Mouse (Mus musculus) kidney, postnatal 0 days (tissue): ENCODE results near the gene Uvrag. TPM values are rescaled to one million over a fixed set of nuclear protein-coding genes. Genes with fewer than 3 reads are reported as not detected.

Source experiments
- ATAC-seq: fragments of 200-750 bp; cut with Nextera tagmentation; replicated peaks from 2 replicates; pipeline ENCODE4 v1.8.0; 2017; ENCODE audit warnings: low read depth, moderate number of reproducible peaks, moderate TSS enrichment, moderate library complexity; ENCODE audit not compliant: low FRiP score
- DNase-seq: peaks from one replicate; pipeline ENCODE4 v3.0.0-alpha.2; 2016; ENCODE audit warnings: low spot score
- H3K27ac ChIP-seq: fragments of 300-500 bp; sonication (generic); 2 replicates; pipeline ENCODE4 v1.5.1; 2014; ENCODE audit warnings: mild to moderate bottlenecking
- H3K27me3 ChIP-seq: fragments of 300-500 bp; sonication (generic); 2 replicates; pipeline ENCODE4 v1.6.1; 2014; ENCODE audit warnings: low read length, mixed read lengths; ENCODE audit not compliant: insufficient read depth
- H3K36me3 ChIP-seq: fragments of 300-500 bp; sonication (generic); 2 replicates; pipeline ENCODE4 v1.6.1; 2014; ENCODE audit warnings: low read length, mixed read lengths; ENCODE audit not compliant: insufficient read depth
- H3K4me1 ChIP-seq: fragments of 300-500 bp; sonication (generic); replicated peaks from 2 replicates; pipeline ENCODE4 v1.6.1; 2014; ENCODE audit warnings: antibody characterized with exemption, low read length, mixed read lengths; ENCODE audit not compliant: insufficient read depth
- H3K4me2 ChIP-seq: fragments of 300-500 bp; sonication (generic); 2 replicates; pipeline ENCODE4 v1.6.1; 2014; ENCODE audit warnings: mild to moderate bottlenecking, low read length, moderate library complexity, mixed read lengths
- H3K4me3 ChIP-seq: fragments of 300-500 bp; sonication (generic); replicated peaks from 2 replicates; pipeline ENCODE4 v1.5.1; 2014; ENCODE audit warnings: low read depth, low read length
- H3K9ac ChIP-seq: fragments of 300-500 bp; sonication (generic); 2 replicates; pipeline ENCODE4 v1.6.1; 2014; ENCODE audit warnings: low read depth, low read length
- H3K9me3 ChIP-seq: fragments of 300-500 bp; sonication (generic); replicated peaks from 2 replicates; pipeline ENCODE4 v1.6.1; 2016; ENCODE audit warnings: low read length, inconsistent platforms, mixed read lengths
- CTCF ChIP-seq: IDR thresholded peaks from 2 replicates; pipeline ENCODE4 v1.5.1; 2016; ENCODE audit warnings: antibody characterized with exemption, low read depth, mild to moderate bottlenecking, moderate library complexity
- WGBS: fragments of 180-500 bp; shearing (Covaris S2); extraction: QIAGEN DNeasy Blood & Tissue Kit; methylation state at CpG from one replicate; pipeline ENCODE4 v1.1.7; 2014; 5-methylcytosine and 5-hydroxymethylcytosine counted together
- polyA plus RNA-seq: library from polyadenylated mRNA; unstranded; fragments of >200 nt; fragmentation: Nextera tagmentation; extraction: Ambion mirVana; gene quantifications from 2 replicates; pipeline ENCODE4 v1.2.1, GENCODE M21; 2015

The Uvrag gene
- polyA plus RNA-seq, 1 experiment from 2014 or later = 19.0 TPM

DNA sequence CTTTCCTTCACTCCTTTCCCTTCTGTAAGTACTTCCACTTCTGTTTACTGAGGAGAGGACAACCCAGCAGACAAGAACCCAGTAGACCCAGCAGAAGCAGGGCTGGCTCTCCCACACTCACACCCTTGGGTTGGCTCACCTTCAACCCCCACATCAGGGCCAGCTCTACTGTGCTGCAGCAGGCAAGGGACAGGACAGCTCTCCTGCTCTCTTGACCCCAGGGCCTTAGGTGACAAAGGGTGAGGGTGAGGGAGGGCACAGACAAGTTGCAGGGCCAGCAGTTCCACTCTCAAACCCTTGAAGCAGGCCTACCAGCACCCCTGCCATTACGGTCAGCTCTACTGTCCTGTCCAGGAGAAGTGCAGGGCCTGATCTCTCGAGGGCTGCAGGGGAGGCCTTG lies 155.0 kb downstream of the Uvrag start:
- ATAC-seq = no peak
- peaks cover 9% of the 10 kb centered on the region; the same call in 1 of the 2 replicates for H3K36me3 ChIP-seq
- no peaks in the 10 kb centered on the region for H3K9me3 ChIP-seq
- H3K9ac ChIP-seq = no peak overlapping the region
- H3K4me2 ChIP-seq = no peak overlapping the region
- no peak overlapping the region for H3K4me3 ChIP-seq
- 70% methylated on average over 2 of the region's 2 CpGs for WGBS
- H3K27me3 ChIP-seq = no peaks in the 10 kb centered on the region
- no peak for TF ChIP-seq CTCF
- no peak overlapping the region for H3K27ac ChIP-seq
- no peak for DNase-seq
- no peaks in the 10 kb centered on the region for H3K4me1 ChIP-seq

DNA sequence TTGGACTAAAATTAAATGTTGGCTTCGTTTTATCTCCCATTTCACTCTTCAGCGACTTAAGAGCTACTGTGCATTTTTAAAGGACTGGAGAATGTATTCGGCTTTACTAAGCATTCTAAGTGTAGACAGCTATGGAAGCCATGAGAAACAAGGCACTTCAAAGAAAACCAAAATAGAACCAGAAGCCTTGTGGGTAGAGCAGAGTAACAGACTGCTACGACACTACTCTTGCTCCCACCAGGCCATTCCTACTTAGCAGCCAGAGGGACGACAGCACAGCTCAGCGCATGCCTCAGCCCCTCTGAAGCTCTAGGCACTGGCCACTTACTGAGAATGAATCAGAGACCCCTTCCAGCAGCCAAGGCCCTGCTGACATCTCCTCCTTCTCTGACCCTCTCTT lies 155.5 kb downstream of the Uvrag start:
- no peak for TF ChIP-seq CTCF
- 74% methylated on average over 6 of the region's 6 CpGs for WGBS
- DNase-seq (no peak), ATAC-seq (no peak)
- Histone ChIP-seq H3K27me3 (no peaks in the 10 kb centered on the region), H3K9me3 (no peaks in the 10 kb centered on the region), H3K4me1 (no peaks in the 10 kb centered on the region), H3K4me2 (no peak overlapping the region), H3K4me3 (no peak overlapping the region), H3K9ac (no peak overlapping the region), H3K27ac (no peak overlapping the region), H3K36me3 (peaks cover 9% of the 10 kb centered on the region; the same call in 1 of the 2 replicates)

GRCm38 (mm10) chr7:98984319-98984718 lies 156.6 kb downstream of the Uvrag start:
- Histone ChIP-seq H3K27ac (no peak overlapping the region), H3K4me2 (no peak overlapping the region), H3K36me3 (peaks cover 9% of the 10 kb centered on the region; the same call in 1 of the 2 replicates), H3K27me3 (no peaks in the 10 kb centered on the region), H3K4me3 (no peak overlapping the region), H3K9ac (no peak overlapping the region), H3K9me3 (no peaks in the 10 kb centered on the region), H3K4me1 (no peaks in the 10 kb centered on the region)
- WGBS = 77% methylated on average over 7 of the region's 7 CpGs
- ATAC-seq (no peak), DNase-seq (no peak)
- TF ChIP-seq CTCF = no peak

DNA sequence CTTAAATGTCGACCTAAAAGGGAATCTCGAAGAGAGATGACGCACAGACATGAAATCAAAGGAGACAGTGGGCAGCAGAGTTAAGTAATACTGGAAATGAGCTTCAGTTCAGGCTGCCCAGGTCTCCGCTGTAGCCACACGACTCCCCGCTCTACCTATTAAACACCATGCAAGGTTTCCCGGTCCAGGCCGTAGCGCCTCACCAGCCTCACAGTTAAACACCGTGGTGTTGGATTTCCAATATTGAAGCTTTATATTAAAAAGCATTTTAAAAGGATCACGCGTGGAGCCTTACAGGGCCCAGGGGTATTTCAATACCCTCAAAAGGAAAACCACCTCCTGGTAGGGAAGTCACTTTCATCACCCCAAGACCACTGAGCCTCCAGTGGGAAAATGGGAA lies 157.9 kb downstream of the Uvrag start:
- Histone ChIP-seq H3K36me3 (peaks cover 7% of the 10 kb centered on the region; the same call in 1 of the 2 replicates), H3K27ac (no peak overlapping the region), H3K9ac (no peak overlapping the region), H3K4me3 (no peak overlapping the region), H3K4me2 (no peak overlapping the region), H3K4me1 (no peaks in the 10 kb centered on the region), H3K27me3 (no peaks in the 10 kb centered on the region), H3K9me3 (no peaks in the 10 kb centered on the region)
- ATAC-seq (no peak), DNase-seq (no peak)
- 63% methylated on average over 12 of the region's 12 CpGs for WGBS
- no peak for TF ChIP-seq CTCF

GRCm38 (mm10) chr7:98981423-98981822 lies 159.5 kb downstream of the Uvrag start:
- H3K4me3 ChIP-seq = no peak overlapping the region
- peaks cover 3% of the 10 kb centered on the region; the same call in 1 of the 2 replicates for H3K36me3 ChIP-seq
- H3K4me2 ChIP-seq = no peak overlapping the region
- H3K9me3 ChIP-seq = no peaks in the 10 kb centered on the region
- H3K9ac ChIP-seq = no peak overlapping the region
- H3K27me3 ChIP-seq = no peaks in the 10 kb centered on the region
- 77% methylated on average over 6 of the region's 6 CpGs for WGBS
- TF ChIP-seq CTCF = no peak
- DNase-seq (no peak), ATAC-seq (no peak)
- no peaks in the 10 kb centered on the region for H3K4me1 ChIP-seq
- no peak overlapping the region for H3K27ac ChIP-seq

DNA sequence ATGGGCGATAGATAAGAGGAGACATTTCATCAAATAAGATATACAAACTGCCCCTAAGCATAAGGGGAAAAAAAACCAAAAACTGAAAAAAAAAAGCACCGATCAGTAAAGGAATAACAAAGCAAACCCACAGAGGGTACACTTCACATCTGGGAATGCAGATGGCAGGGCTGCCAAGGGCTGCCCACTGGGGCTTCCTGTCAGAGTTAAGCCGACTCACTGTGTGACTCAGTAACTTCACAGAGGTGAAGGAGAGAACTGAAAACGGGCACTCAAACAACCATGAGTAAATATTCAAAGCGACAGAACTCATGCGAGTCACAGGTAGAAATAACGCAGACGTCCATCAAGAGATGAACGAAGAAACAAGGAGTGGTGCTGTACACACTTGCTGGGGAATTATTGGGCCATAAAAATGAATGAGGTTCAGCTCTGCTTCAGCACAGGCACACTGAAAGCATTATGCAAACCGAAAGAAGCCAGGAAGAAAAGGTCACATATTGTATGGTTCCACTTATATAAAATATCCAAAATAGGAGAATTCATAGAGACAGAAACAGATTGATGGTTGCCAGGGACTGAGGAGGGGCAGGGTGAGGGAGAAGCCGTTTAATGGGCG lies 164.0 kb downstream of the Uvrag start:
- Histone ChIP-seq H3K36me3 (no peaks in the 10 kb centered on the region), H3K9me3 (no peaks in the 10 kb centered on the region), H3K27me3 (no peaks in the 10 kb centered on the region), H3K4me2 (no peak overlapping the region), H3K4me3 (no peak overlapping the region), H3K4me1 (no peaks in the 10 kb centered on the region), H3K27ac (no peak overlapping the region), H3K9ac (no peak overlapping the region)
- DNase-seq = no peak
- no peak for ATAC-seq
- no peak for TF ChIP-seq CTCF
- 62% methylated on average over 12 of the region's 12 CpGs for WGBS

DNA sequence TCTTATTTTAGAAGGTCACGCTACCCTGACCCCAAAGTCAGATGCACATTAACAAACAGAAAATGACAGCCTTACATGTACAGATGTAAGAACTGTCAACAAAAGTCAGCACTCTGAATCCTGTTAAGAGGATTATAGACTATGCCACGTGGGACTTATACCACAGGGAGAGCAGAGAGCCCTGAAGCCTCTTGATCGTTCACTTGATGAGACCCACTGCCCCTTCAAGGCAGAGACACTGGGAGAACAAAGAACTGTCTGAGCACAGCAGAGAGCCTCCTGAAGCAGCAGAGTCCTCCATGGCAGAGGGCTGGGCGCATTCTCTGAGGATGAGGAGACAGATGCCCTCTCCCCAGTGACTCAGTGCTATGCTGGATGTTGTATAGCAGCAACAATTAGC lies 166.4 kb downstream of the Uvrag start:
- H3K4me2 ChIP-seq = no peak overlapping the region
- 58% methylated on average over 4 of the region's 4 CpGs for WGBS
- no peaks in the 10 kb centered on the region for H3K4me1 ChIP-seq
- no peak for DNase-seq
- ATAC-seq = no peak
- H3K9me3 ChIP-seq = no peaks in the 10 kb centered on the region
- no peak overlapping the region for H3K4me3 ChIP-seq
- TF ChIP-seq CTCF = no peak
- H3K36me3 ChIP-seq = no peaks in the 10 kb centered on the region
- H3K9ac ChIP-seq = no peak overlapping the region
- no peak overlapping the region for H3K27ac ChIP-seq
- H3K27me3 ChIP-seq = no peaks in the 10 kb centered on the region
